Mouse (Mus musculus) testis, adult 2 months (tissue): ENCODE results near the gene Rnf212.

ENCODE experiments used
- CTCF ChIP-seq: fragments of 200-500 bp; IDR thresholded peaks from 2 replicates; pipeline ENCODE4 v1.5.1; 2012; ENCODE audit warnings: low read depth, mild to moderate bottlenecking, inconsistent platforms, low read length, moderate library complexity; ENCODE audit not compliant: control insufficient read depth, insufficient read depth, insufficient replicate concordance
- POLR2A ChIP-seq: fragments of 200-500 bp; IDR thresholded peaks from 2 replicates; pipeline ENCODE4 v1.6.1; 2012; ENCODE audit warnings: low read depth, mild to moderate bottlenecking, inconsistent platforms, low read length, moderate library complexity; ENCODE audit not compliant: control insufficient read depth

- TF ChIP-seq POLR2A (no peak), CTCF (no peak)
These were observed 30.9 kb downstream of the Rnf212 start for GRCm38 (mm10) chr5:108743856-108744255.
